Comparison of ENCODE assay signal across 8 mouse cellular contexts in the genomic region with DNA sequence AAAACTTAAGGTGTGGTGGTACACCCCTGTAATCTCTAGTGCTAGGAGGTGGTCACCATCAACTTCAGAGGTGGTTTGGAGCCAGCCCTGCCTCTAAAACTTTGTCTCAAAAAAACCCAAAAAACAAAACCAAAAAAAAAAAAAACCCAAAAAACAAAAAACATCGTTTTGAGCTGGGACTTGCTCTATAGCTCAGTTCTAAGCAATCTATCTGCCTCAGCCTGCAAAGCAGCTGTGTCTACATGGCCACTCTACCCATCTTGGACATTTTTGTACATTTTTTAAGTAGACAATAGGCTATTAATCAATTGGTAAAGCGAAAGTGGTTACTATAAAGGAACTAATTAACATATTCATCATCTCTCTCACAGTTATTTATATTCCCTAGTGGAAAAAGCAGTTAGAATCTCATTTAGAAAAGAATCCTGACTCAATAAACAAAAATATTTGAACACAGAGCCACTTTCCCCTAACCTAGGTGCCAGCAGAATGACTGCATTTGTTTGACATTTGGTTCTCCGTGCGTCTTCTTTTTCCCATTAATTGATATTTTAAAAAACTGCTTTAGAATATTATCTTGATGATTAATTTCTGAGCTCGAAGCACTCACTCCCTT. TPM values are rescaled to one million over a fixed set of nuclear protein-coding genes. Genes with fewer than 3 reads are reported as not detected.
DNase-seq lines count a peak whose midpoint lies in the region; ATAC-seq and TF ChIP-seq lines count a peak whose summit lies in the region.

No protein-coding gene starts in this region.

- 16% methylated on average over 5 of the region's 5 CpGs for WGBS in kidney, adult 2 months
- WGBS in hindbrain, embryonic 14.5 days = 15% methylated on average over 5 of the region's 5 CpGs
- 27% methylated on average over 5 of the region's 5 CpGs for WGBS in midbrain, embryonic 14.5 days

- DNase-seq in kidney, adult 2 months = no peak
- DNase-seq in kidney, adult 11 months = no peak
- no peak for DNase-seq in hindbrain, embryonic 14.5 days (ENCODE audit: low spot score)
- DNase-seq in midbrain, embryonic 14.5 days = no peak
- no peak for DNase-seq in T-cell, adult 2 months (ENCODE audit: low spot score)
- no peak for DNase-seq in adrenal gland, adult 2 months
- DNase-seq in cerebellum, postnatal 10 days = no peak

- TF ChIP-seq CTCF in kidney, adult 2 months (conservative IDR thresholded peaks at IDR 0.05; ENCODE audit: insufficient read depth, insufficient read length, low read depth, low read length) = no peak
- TF ChIP-seq CTCF in bone marrow macrophage, adult 2 months (IDR thresholded peaks at IDR 0.05; ENCODE audit: low read depth, low read length) = no peak

- no peak for ATAC-seq in hindbrain, embryonic 14.5 days (ENCODE audit: low FRiP score)
- no peak for ATAC-seq in midbrain, embryonic 14.5 days (ENCODE audit: low FRiP score, low TSS enrichment)

- H3K27me3 ChIP-seq in kidney, adult 2 months (replicated peaks; ENCODE audit: control insufficient read depth, insufficient read depth, low read length) = no peaks in the 10 kb centered on the region
- H3K27me3 ChIP-seq in hindbrain, embryonic 14.5 days (ENCODE audit: control insufficient read depth, insufficient read depth, low read length) = no peaks in the 10 kb centered on the region
- no peaks in the 10 kb centered on the region for H3K27me3 ChIP-seq in midbrain, embryonic 14.5 days (ENCODE audit: control insufficient read depth, insufficient read depth, low read length)

- peak overlapping the region; percentile 51 for H3K4me3 ChIP-seq in kidney, adult 2 months (ENCODE audit: insufficient read depth, low read depth, low read length)
- peak overlapping the region; percentile 73 for H3K4me3 ChIP-seq in bone marrow macrophage, adult 2 months (ENCODE audit: insufficient read depth, low read length)
- peak overlapping the region; percentile 92 for H3K4me3 ChIP-seq in hindbrain, embryonic 14.5 days (replicated peaks; ENCODE audit: low read length)
- H3K4me3 ChIP-seq in midbrain, embryonic 14.5 days (replicated peaks; ENCODE audit: low read depth, low read length) = peak overlapping the region; percentile 99

- H3K9ac ChIP-seq in hindbrain, embryonic 14.5 days = peak overlapping the region; percentile 62
- peak overlapping the region; percentile 50 for H3K9ac ChIP-seq in midbrain, embryonic 14.5 days (replicated peaks; ENCODE audit: low read length)

- H3K9me3 ChIP-seq in hindbrain, embryonic 14.5 days (ENCODE audit: control insufficient read depth, low read length) = no peaks in the 10 kb centered on the region
- no peaks in the 10 kb centered on the region for H3K9me3 ChIP-seq in midbrain, embryonic 14.5 days (ENCODE audit: control insufficient read depth, low read length)

- H3K27ac ChIP-seq in kidney, adult 2 months (ENCODE audit: insufficient read depth, low read depth, low read length) = peak overlapping the region; percentile 72
- peak overlapping the region; percentile 59; the same call in 1 of the 2 replicates for H3K27ac ChIP-seq in bone marrow macrophage, adult 2 months (ENCODE audit: insufficient read depth, low read depth, low read length)
- H3K27ac ChIP-seq in hindbrain, embryonic 14.5 days = peak overlapping the region; percentile 72
- peak overlapping the region; percentile 77; the same call in 1 of the 2 replicates for H3K27ac ChIP-seq in midbrain, embryonic 14.5 days (replicated peaks; ENCODE audit: low read depth, low read length)

- peaks cover 25% of the 10 kb centered on the region for H3K4me1 ChIP-seq in kidney, adult 2 months (ENCODE audit: control insufficient read depth, insufficient read depth, low read length)
- peaks cover 49% of the 10 kb centered on the region for H3K4me1 ChIP-seq in bone marrow macrophage, adult 2 months (ENCODE audit: control insufficient read depth, insufficient read depth, low read length)
- H3K4me1 ChIP-seq in hindbrain, embryonic 14.5 days (replicated peaks; ENCODE audit: control insufficient read depth, insufficient read depth, low read length) = peaks cover 20% of the 10 kb centered on the region
- H3K4me1 ChIP-seq in midbrain, embryonic 14.5 days (ENCODE audit: control insufficient read depth, insufficient read depth, low read length) = peaks cover 21% of the 10 kb centered on the region

- TF ChIP-seq POLR2A in kidney, adult 2 months (IDR thresholded peaks at IDR 0.05; ENCODE audit: low read depth, low read length) = no peak
- TF ChIP-seq POLR2A in bone marrow macrophage, adult 2 months (IDR thresholded peaks at IDR 0.05; ENCODE audit: borderline replicate concordance, low read depth, low read length) = no peak

- peak overlapping the region; percentile 77 for H3K4me2 ChIP-seq in hindbrain, embryonic 14.5 days (replicated peaks)
- peak overlapping the region; percentile 84 for H3K4me2 ChIP-seq in midbrain, embryonic 14.5 days (ENCODE audit: low read length)

- H3K36me3 ChIP-seq in kidney, adult 2 months (ENCODE audit: control insufficient read depth, insufficient read depth, low read length) = no peaks in the 10 kb centered on the region
- no peaks in the 10 kb centered on the region for H3K36me3 ChIP-seq in hindbrain, embryonic 14.5 days (replicated peaks; ENCODE audit: control insufficient read depth, insufficient read depth)
- H3K36me3 ChIP-seq in midbrain, embryonic 14.5 days (ENCODE audit: control insufficient read depth, insufficient read depth, low read length) = no peaks in the 10 kb centered on the region

RNA-seq across cellular contexts. Expression of a gene that starts 0.6 kb away (rescaled TPM):
- polyA plus RNA-seq in kidney, adult 2 months (2012; rRNA removed) = 1.1 and 1.2 TPM in 2 replicates
- polyA plus RNA-seq in bone marrow macrophage, adult 2 months (2012; ENCODE audit: insufficient read depth, insufficient read length, missing spikeins) = 0.58 and 1.0 TPM in 2 replicates
- polyA plus RNA-seq in hindbrain, embryonic 14.5 days (2014; fragmentation: Nextera tagmentation; extraction: Ambion mirVana) = 2.1 and 2.7 TPM in 2 replicates
- polyA plus RNA-seq in midbrain, embryonic 14.5 days (2014; fragmentation: Nextera tagmentation; extraction: Ambion mirVana) = 1.5 and 2.4 TPM in 2 replicates
- total RNA-seq in adrenal gland, adult 2 months (2021) = 1 to 10 TPM; 1.6 to 4.1 TPM
- 0.36 and 0.55 TPM in 2 replicates for polyA plus RNA-seq in adrenal gland, adult 2 months (2012; rRNA removed)

RNA-seq across cellular contexts. Expression of a gene that starts 1.1 kb away (rescaled TPM):
- 15.8 and 18.0 TPM in 2 replicates for polyA plus RNA-seq in kidney, adult 2 months (2012; rRNA removed)
- 17.2 TPM in 2 replicates for polyA plus RNA-seq in bone marrow macrophage, adult 2 months (2012; ENCODE audit: insufficient read depth, insufficient read length, missing spikeins)
- polyA plus RNA-seq in hindbrain, embryonic 14.5 days (2014; fragmentation: Nextera tagmentation; extraction: Ambion mirVana) = 11.0 and 11.5 TPM in 2 replicates
- polyA plus RNA-seq in midbrain, embryonic 14.5 days (2014; fragmentation: Nextera tagmentation; extraction: Ambion mirVana) = 11.2 and 12.2 TPM in 2 replicates
- total RNA-seq in adrenal gland, adult 2 months (2021) = 10 to 100 TPM; 17.1 to 19.9 TPM
- 34.5 and 36.6 TPM in 2 replicates for polyA plus RNA-seq in adrenal gland, adult 2 months (2012; rRNA removed)

RNA-seq across cellular contexts. Expression of a gene that starts 20.8 kb away (rescaled TPM):
- polyA plus RNA-seq in kidney, adult 2 months (2012; rRNA removed) = 0.19 TPM in 1 of 2 replicates, not detected in the other
- not detected in 2 replicates for polyA plus RNA-seq in bone marrow macrophage, adult 2 months (2012; ENCODE audit: insufficient read depth, insufficient read length, missing spikeins)
- 1.6 and 4.7 TPM in 2 replicates for polyA plus RNA-seq in hindbrain, embryonic 14.5 days (2014; fragmentation: Nextera tagmentation; extraction: Ambion mirVana)
- 1.2 TPM in 1 of 2 replicates, not detected in the other for polyA plus RNA-seq in midbrain, embryonic 14.5 days (2014; fragmentation: Nextera tagmentation; extraction: Ambion mirVana)
- not detected for total RNA-seq in adrenal gland, adult 2 months (2021)
- 0.36 and 0.46 TPM in 2 replicates for polyA plus RNA-seq in adrenal gland, adult 2 months (2012; rRNA removed)

RNA-seq across cellular contexts. Expression of a gene that starts 23.2 kb away (rescaled TPM):
- polyA plus RNA-seq in kidney, adult 2 months (2012; rRNA removed) = 1.9 and 5.6 TPM in 2 replicates
- polyA plus RNA-seq in bone marrow macrophage, adult 2 months (2012; ENCODE audit: insufficient read depth, insufficient read length, missing spikeins) = 0.68 and 1.7 TPM in 2 replicates
- 0.34 and 0.48 TPM in 2 replicates for polyA plus RNA-seq in hindbrain, embryonic 14.5 days (2014; fragmentation: Nextera tagmentation; extraction: Ambion mirVana)
- 0.16 and 0.33 TPM in 2 replicates for polyA plus RNA-seq in midbrain, embryonic 14.5 days (2014; fragmentation: Nextera tagmentation; extraction: Ambion mirVana)
- 1 to 10 TPM; 2.0 to 2.5 TPM for total RNA-seq in adrenal gland, adult 2 months (2021)
- 2.0 and 2.7 TPM in 2 replicates for polyA plus RNA-seq in adrenal gland, adult 2 months (2012; rRNA removed)

RNA-seq across cellular contexts. Expression of a gene that starts 39.0 kb away (rescaled TPM):
- polyA plus RNA-seq in kidney, adult 2 months (2012; rRNA removed) = 28.2 and 30.1 TPM in 2 replicates
- polyA plus RNA-seq in bone marrow macrophage, adult 2 months (2012; ENCODE audit: insufficient read depth, insufficient read length, missing spikeins) = 17.2 and 23.7 TPM in 2 replicates
- polyA plus RNA-seq in hindbrain, embryonic 14.5 days (2014; fragmentation: Nextera tagmentation; extraction: Ambion mirVana) = 17.4 and 18.9 TPM in 2 replicates
- polyA plus RNA-seq in midbrain, embryonic 14.5 days (2014; fragmentation: Nextera tagmentation; extraction: Ambion mirVana) = 19.9 and 26.0 TPM in 2 replicates
- 10 to 100 TPM; 14.4 to 18.2 TPM for total RNA-seq in adrenal gland, adult 2 months (2021)
- 60.2 and 62.7 TPM in 2 replicates for polyA plus RNA-seq in adrenal gland, adult 2 months (2012; rRNA removed)
